Mouse (Mus musculus) v-Abl transformed pro-B cells (cell line): ENCODE results near the gene 5730409E04Rik.

Experiments
- in situ Hi-C, 2 experiments: fragments of 400-800 bp; cut with MboI; formaldehyde crosslinking; loops; one replicate each; pipeline ENCODE4 v1.15.1; 2025; ENCODE audit not compliant: unreplicated experiment in 2 of 2

The 5730409E04Rik gene

GRCm38 (mm10) chr4:126609606-126610181 is at the start of gene 5730409E04Rik:
5730409E04Rik (plus strand) TSS chr4:126609818.
- in situ Hi-C loops: loop anchor here in 1 of 2 experiments (5.0 kb wide), 1 partner anchor 128 kb away; the partner anchor contains the start of gene Tfap2e

- in situ Hi-C loops: loop anchor here in 1 of 2 experiments (25.0 kb wide), 1 partner anchor 674 kb away; the partner anchor contains the start of gene Smim12
Observed at GRCm38 (mm10) chr4:126563798-126564197, 45.8 kb upstream of the 5730409E04Rik start.

GRCm38 (mm10) chr4:126567243-126567642 is 42.4 kb upstream of the 5730409E04Rik start:
- in situ Hi-C loops: loop anchor here in 1 of 2 experiments (25.0 kb wide), 1 partner anchor 670 kb away; the partner anchor contains the start of gene Smim12

GRCm38 (mm10) chr4:126569783-126570182 is 39.8 kb upstream of the 5730409E04Rik start:
- in situ Hi-C loops: loop anchor here in 1 of 2 experiments (25.0 kb wide), 1 partner anchor 668 kb away; the partner anchor contains the start of gene Smim12

GRCm38 (mm10) chr4:126576281-126576680 is 33.3 kb upstream of the 5730409E04Rik start:
- in situ Hi-C loops: no loop called here

- in situ Hi-C loops: no loop called here
Observed at GRCm38 (mm10) chr4:126577920-126578319, 31.7 kb upstream of the 5730409E04Rik start.

- in situ Hi-C loops: no loop called here
Observed at GRCm38 (mm10) chr4:126579077-126579476, 30.5 kb upstream of the 5730409E04Rik start.

GRCm38 (mm10) chr4:126585739-126586138 is 23.9 kb upstream of the 5730409E04Rik start:
- in situ Hi-C loops: no loop called here

- in situ Hi-C loops: loop anchor here in 1 of 2 experiments (10.0 kb wide), 1 partner anchor 263 kb away; no protein-coding TSS in a partner anchor
Observed at GRCm38 (mm10) chr4:126592039-126592438, 17.6 kb upstream of the 5730409E04Rik start.

GRCm38 (mm10) chr4:126599971-126600754 is 9.5 kb upstream of the 5730409E04Rik start:
- in situ Hi-C loops: loop anchor here (5.0 to 10.0 kb wide), 3 partner anchors 142 to 255 kb away; no protein-coding TSS in a partner anchor

GRCm38 (mm10) chr4:126601597-126602444 is 7.8 kb upstream of the 5730409E04Rik start:
- in situ Hi-C loops: no loop called here

- in situ Hi-C loops: no loop called here
Observed at GRCm38 (mm10) chr4:126602445-126602762, 7.2 kb upstream of the 5730409E04Rik start.

- in situ Hi-C loops: no loop called here
Observed at GRCm38 (mm10) chr4:126604141-126604540, 5.5 kb upstream of the 5730409E04Rik start.

- in situ Hi-C loops: loop anchor here in 1 of 2 experiments (5.0 kb wide), 1 partner anchor 132 kb away; the partner anchor contains the start of gene Tfap2e
Observed at GRCm38 (mm10) chr4:126605751-126606150, 3.9 kb upstream of the 5730409E04Rik start.

GRCm38 (mm10) chr4:126611991-126612390 is 2.4 kb downstream of the 5730409E04Rik start:
- in situ Hi-C loops: no loop called here

- in situ Hi-C loops: no loop called here
Observed at GRCm38 (mm10) chr4:126616312-126616711, 6.7 kb downstream of the 5730409E04Rik start.

GRCm38 (mm10) chr4:126619691-126620330 is 10.2 kb downstream of the 5730409E04Rik start:
- in situ Hi-C loops: no loop called here

- in situ Hi-C loops: no loop called here
Observed at GRCm38 (mm10) chr4:126620349-126620874, 10.8 kb downstream of the 5730409E04Rik start.

- in situ Hi-C loops: no loop called here
Observed at GRCm38 (mm10) chr4:126627021-126627681, 17.5 kb downstream of the 5730409E04Rik start.
